Mouse (Mus musculus) embryonic facial prominence, embryonic 13.5 days (tissue): Measurements from ENCODE around the gene Sdcbp2. TPM values are rescaled to one million over a fixed set of nuclear protein-coding genes. Genes with fewer than 3 reads are reported as not detected.

Experiments
- ATAC-seq: fragments of 200-750 bp; cut with Nextera tagmentation; 2 replicates; pipeline ENCODE4 v1.8.0; 2017; ENCODE audit warnings: low read depth; ENCODE audit not compliant: insufficient number of reproducible peaks, insufficient read depth, low FRiP score, low TSS enrichment
- H3K27ac ChIP-seq: fragments of 300-500 bp; sonication (generic); 2 replicates; pipeline ENCODE4 v1.5.1; 2015; ENCODE audit warnings: moderate library complexity, mild to moderate bottlenecking, inconsistent platforms
- H3K27me3 ChIP-seq: fragments of 300-500 bp; sonication (generic); 2 replicates; pipeline ENCODE4 v1.6.1; 2015; ENCODE audit warnings: mild to moderate bottlenecking, inconsistent platforms
- H3K36me3 ChIP-seq: fragments of 300-500 bp; sonication (generic); 2 replicates; pipeline ENCODE4 v1.6.1; 2015; ENCODE audit warnings: mild to moderate bottlenecking, inconsistent platforms
- H3K4me1 ChIP-seq: fragments of 300-500 bp; sonication (generic); 2 replicates; pipeline ENCODE4 v1.6.1; 2015; ENCODE audit warnings: inconsistent platforms
- H3K4me2 ChIP-seq: fragments of 300-500 bp; sonication (generic); 2 replicates; pipeline ENCODE4 v1.6.1; 2015; ENCODE audit warnings: moderate library complexity, mild to moderate bottlenecking, inconsistent platforms
- H3K4me3 ChIP-seq: fragments of 300-500 bp; sonication (generic); 2 replicates; pipeline ENCODE4 v1.5.1; 2015; ENCODE audit warnings: mild to moderate bottlenecking, inconsistent platforms
- H3K9ac ChIP-seq: fragments of 300-500 bp; sonication (generic); 2 replicates; pipeline ENCODE4 v1.6.1; 2015; ENCODE audit warnings: mild to moderate bottlenecking, inconsistent platforms
- H3K9me3 ChIP-seq: fragments of 300-500 bp; sonication (generic); 2 replicates; pipeline ENCODE4 v1.6.1; 2016; ENCODE audit warnings: inconsistent platforms
- WGBS: fragments of 180-500 bp; shearing (Covaris S2); methylation state at CpG from one replicate; pipeline ENCODE4 v1.1.7; 2015; ENCODE audit warnings: mixed read lengths; 5-methylcytosine and 5-hydroxymethylcytosine counted together
- polyA plus RNA-seq: library from polyadenylated mRNA; unstranded; fragments of >200 nt; fragmentation: Nextera tagmentation; extraction: Ambion mirVana; gene quantifications from 2 replicates; pipeline ENCODE4 v1.2.1, GENCODE M21; 2015

Gene Sdcbp2
- polyA plus RNA-seq, 1 experiment from 2014 or later: 1.2 TPM

- Histone ChIP-seq H3K4me1 (peaks cover 31% of the 10 kb centered on the region), H3K9me3 (no peaks in the 10 kb centered on the region), H3K9ac (peak within 1 kb of the TSS; percentile 93), H3K36me3 (peaks cover 32% of the 10 kb centered on the region), H3K27ac (peak within 1 kb of the TSS; percentile 86), H3K27me3 (no peaks in the 10 kb centered on the region), H3K4me2 (peak within 1 kb of the TSS; percentile 76), H3K4me3 (peak within 1 kb of the TSS; percentile 98)
- peak; percentile 94 for ATAC-seq
- under 1% methylated on average over 70 of the region's 93 CpGs for WGBS
These were observed 29.9 kb upstream of the Sdcbp2 start, which contains the start of gene Fkbp1a for GRCm38 (mm10) chr2:151542323-151543062. Fkbp1a (plus strand) TSS chr2:151542483.

DNA sequence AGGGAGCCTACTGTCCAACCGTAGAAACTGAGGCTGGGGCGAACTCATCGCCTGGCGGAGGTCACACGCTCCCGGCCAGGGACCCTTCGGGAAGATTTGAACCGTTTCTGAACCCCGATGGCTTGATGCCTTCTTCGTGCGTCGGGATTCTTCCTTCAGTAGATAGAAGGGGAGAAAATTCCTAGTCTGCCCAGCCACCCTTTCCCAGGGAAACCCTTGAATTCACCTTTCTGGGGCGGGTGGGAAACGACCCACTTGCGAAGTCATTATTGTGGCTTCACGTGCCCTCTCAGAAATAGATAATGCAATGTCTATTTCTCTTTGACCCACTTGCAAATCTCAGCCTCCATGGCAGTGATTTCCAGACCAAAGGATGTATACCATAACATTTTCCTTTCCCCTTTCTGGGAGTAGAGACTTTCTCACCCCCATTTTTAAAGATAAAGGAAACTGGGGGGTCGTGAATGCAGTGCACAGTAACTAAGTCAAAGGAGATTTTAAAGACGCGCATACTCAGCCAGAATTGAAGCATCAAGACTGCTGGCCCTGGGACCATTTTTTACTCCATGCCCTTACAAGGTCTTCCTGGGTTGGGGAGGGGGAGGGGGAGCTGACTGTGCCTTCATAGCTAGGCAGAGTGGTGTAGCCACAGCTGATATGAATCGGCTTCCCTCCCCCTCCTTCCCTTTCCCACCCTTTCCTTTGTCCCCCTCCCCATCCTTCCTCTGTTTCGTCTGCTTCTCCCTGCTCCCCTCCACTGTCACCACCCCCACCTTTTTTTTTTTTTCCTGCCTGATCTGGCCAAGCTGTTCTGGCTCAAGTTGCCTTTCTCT is 29.1 kb upstream of the Sdcbp2 start:
- Histone ChIP-seq H3K27me3 (no peaks in the 10 kb centered on the region), H3K4me2 (peak overlapping the region; percentile 76), H3K36me3 (peaks cover 38% of the 10 kb centered on the region), H3K9me3 (no peaks in the 10 kb centered on the region), H3K9ac (peak overlapping the region; percentile 93), H3K4me1 (peaks cover 31% of the 10 kb centered on the region), H3K27ac (peak overlapping the region; percentile 86), H3K4me3 (peak overlapping the region; percentile 98)
- WGBS: 1% methylated on average over 21 of the region's 21 CpGs
- ATAC-seq: no peak

GRCm38 (mm10) chr2:151544673-151545072 is 27.7 kb upstream of the Sdcbp2 start:
- H3K4me1 ChIP-seq: peaks cover 31% of the 10 kb centered on the region
- no peak for ATAC-seq
- H3K4me2 ChIP-seq: peak overlapping the region; percentile 76
- peak overlapping the region; percentile 32; the same call in 1 of the 2 replicates for H3K9ac ChIP-seq
- H3K27me3 ChIP-seq: no peaks in the 10 kb centered on the region
- 65% methylated on average over 6 of the region's 6 CpGs for WGBS
- no peaks in the 10 kb centered on the region for H3K9me3 ChIP-seq
- no peak overlapping the region for H3K27ac ChIP-seq
- H3K36me3 ChIP-seq: peaks cover 49% of the 10 kb centered on the region
- H3K4me3 ChIP-seq: peak overlapping the region; percentile 98; the same call in 1 of the 2 replicates

DNA sequence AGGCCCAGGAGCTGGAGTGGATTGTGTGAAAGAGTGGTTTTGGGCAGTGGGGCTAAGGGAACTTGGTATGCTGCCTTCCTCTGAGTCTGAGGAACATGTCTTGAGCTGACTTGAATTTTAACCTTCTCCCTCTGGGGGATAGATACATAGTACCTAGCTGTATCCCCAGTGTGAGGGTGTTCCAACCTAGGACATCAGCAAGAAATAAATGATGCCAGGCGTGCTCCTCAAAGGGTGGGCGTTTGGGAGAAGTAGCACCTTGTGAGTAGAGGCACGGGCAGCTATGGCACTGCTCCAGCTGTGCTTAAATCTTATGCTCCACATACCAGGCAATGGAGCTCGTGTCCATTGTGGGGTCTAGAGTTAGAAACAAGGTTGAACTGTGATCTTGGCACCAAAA is 25.9 kb upstream of the Sdcbp2 start:
- no peaks in the 10 kb centered on the region for H3K27me3 ChIP-seq
- peaks cover 66% of the 10 kb centered on the region for H3K36me3 ChIP-seq
- H3K4me3 ChIP-seq: no peak overlapping the region
- H3K9me3 ChIP-seq: no peaks in the 10 kb centered on the region
- H3K4me1 ChIP-seq: peaks cover 28% of the 10 kb centered on the region
- WGBS: 87% methylated on average over 4 of the region's 4 CpGs
- H3K27ac ChIP-seq: no peak overlapping the region
- H3K9ac ChIP-seq: no peak overlapping the region
- ATAC-seq: no peak
- H3K4me2 ChIP-seq: no peak overlapping the region

DNA sequence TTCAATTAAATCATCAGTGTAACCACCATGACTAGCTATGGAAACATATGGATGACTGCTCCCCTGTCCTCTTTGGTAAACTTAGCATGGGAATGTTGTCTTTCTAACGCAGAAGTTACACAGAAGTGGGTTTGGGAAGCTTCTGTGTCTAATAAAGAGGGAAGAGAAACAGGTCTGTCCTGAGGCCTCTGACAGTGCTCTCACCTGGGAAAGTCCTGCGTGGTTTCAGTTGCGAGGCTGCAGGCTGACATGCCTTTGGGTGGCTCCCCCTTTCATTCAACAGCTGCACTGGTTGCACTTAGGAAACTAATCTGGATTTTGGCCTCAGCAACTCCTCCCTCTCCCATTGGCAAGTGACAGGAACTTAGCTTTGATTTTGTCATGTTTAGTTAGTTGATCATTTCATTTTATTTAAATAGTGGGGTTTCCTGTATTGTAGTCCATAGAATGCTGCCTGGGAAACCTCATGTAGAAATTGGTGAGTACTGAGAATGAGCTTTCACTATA is 22.8 kb upstream of the Sdcbp2 start:
- Histone ChIP-seq H3K27ac (no peak overlapping the region), H3K27me3 (no peaks in the 10 kb centered on the region), H3K4me1 (peaks cover 10% of the 10 kb centered on the region), H3K9ac (no peak overlapping the region), H3K4me2 (no peak overlapping the region), H3K4me3 (no peak overlapping the region), H3K9me3 (no peaks in the 10 kb centered on the region), H3K36me3 (peaks cover 90% of the 10 kb centered on the region)
- 86% methylated on average over 3 of the region's 3 CpGs for WGBS
- no peak for ATAC-seq

- peaks cover 50% of the 10 kb centered on the region for H3K36me3 ChIP-seq
- no peak for ATAC-seq
- H3K4me3 ChIP-seq: no peak overlapping the region
- no peaks in the 10 kb centered on the region for H3K27me3 ChIP-seq
- H3K9me3 ChIP-seq: no peaks in the 10 kb centered on the region
- H3K4me2 ChIP-seq: no peak overlapping the region
- H3K9ac ChIP-seq: no peak overlapping the region
- 77% methylated on average over 7 of the region's 7 CpGs for WGBS
- H3K27ac ChIP-seq: no peak overlapping the region
- H3K4me1 ChIP-seq: no peaks in the 10 kb centered on the region
These were observed 9.2 kb upstream of the Sdcbp2 start for GRCm38 (mm10) chr2:151562930-151563921.

GRCm38 (mm10) chr2:151564006-151564405 is 8.4 kb upstream of the Sdcbp2 start:
- 89% methylated on average over 1 of the region's 1 CpGs for WGBS
- Histone ChIP-seq H3K9ac (no peak overlapping the region), H3K9me3 (no peaks in the 10 kb centered on the region), H3K4me2 (no peak overlapping the region), H3K27me3 (no peaks in the 10 kb centered on the region), H3K36me3 (peaks cover 43% of the 10 kb centered on the region), H3K4me1 (no peaks in the 10 kb centered on the region), H3K27ac (no peak overlapping the region), H3K4me3 (no peak overlapping the region)
- no peak for ATAC-seq

GRCm38 (mm10) chr2:151564986-151565385 is 7.4 kb upstream of the Sdcbp2 start:
- WGBS: 46% methylated on average over 3 of the region's 3 CpGs
- Histone ChIP-seq H3K27ac (no peak overlapping the region), H3K4me2 (no peak overlapping the region), H3K27me3 (no peaks in the 10 kb centered on the region), H3K4me1 (no peaks in the 10 kb centered on the region), H3K9me3 (no peaks in the 10 kb centered on the region), H3K4me3 (no peak overlapping the region), H3K9ac (no peak overlapping the region), H3K36me3 (peaks cover 34% of the 10 kb centered on the region)
- ATAC-seq: no peak

GRCm38 (mm10) chr2:151566856-151567255 is 5.6 kb upstream of the Sdcbp2 start:
- 80% methylated on average over 6 of the region's 6 CpGs for WGBS

GRCm38 (mm10) chr2:151569452-151569851 is 3.0 kb upstream of the Sdcbp2 start:
- Histone ChIP-seq H3K4me3 (no peak overlapping the region), H3K27me3 (no peaks in the 10 kb centered on the region), H3K9ac (no peak overlapping the region), H3K9me3 (no peaks in the 10 kb centered on the region), H3K27ac (no peak overlapping the region), H3K4me2 (no peak overlapping the region), H3K36me3 (no peaks in the 10 kb centered on the region), H3K4me1 (no peaks in the 10 kb centered on the region)
- no peak for ATAC-seq
- WGBS: 78% methylated on average over 2 of the region's 2 CpGs

More at GRCm38 (mm10) chr2:151566856-151567255, 5.6 kb upstream of the Sdcbp2 start:
- Histone ChIP-seq H3K27me3 (no peaks in the 10 kb centered on the region), H3K36me3 (peaks cover 17% of the 10 kb centered on the region), H3K9me3 (no peaks in the 10 kb centered on the region), H3K4me3 (no peak overlapping the region), H3K27ac (no peak overlapping the region), H3K4me1 (no peaks in the 10 kb centered on the region), H3K4me2 (no peak overlapping the region), H3K9ac (no peak overlapping the region)
- no peak for ATAC-seq

DNA sequence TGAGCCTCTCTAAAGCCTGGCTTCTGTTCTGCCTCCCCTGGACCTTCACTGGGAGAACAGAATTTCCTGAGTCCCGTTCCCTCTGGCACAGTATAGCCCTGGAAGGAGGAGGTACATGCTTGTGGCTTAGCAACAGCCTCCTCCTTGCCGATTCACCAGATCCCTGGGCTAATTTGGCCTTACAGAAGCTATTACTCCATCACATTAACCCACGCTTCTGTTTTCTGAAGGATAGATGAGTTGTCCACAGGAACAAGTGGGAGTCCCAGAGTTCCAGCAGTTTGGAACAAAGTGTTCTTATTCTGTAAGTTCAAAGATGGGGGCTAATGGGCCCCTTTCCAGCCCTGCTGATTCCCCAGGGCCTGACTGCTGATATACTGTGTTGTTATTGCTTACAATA is 1.2 kb downstream of the Sdcbp2 start:
- Histone ChIP-seq H3K27ac (no peak overlapping the region), H3K4me3 (no peak overlapping the region), H3K36me3 (no peaks in the 10 kb centered on the region), H3K4me2 (no peak overlapping the region), H3K9me3 (no peaks in the 10 kb centered on the region), H3K27me3 (0 out of 2 replicates have a peak, but pooled peaks cover 5% of the 10 kb centered on the region), H3K9ac (no peak overlapping the region), H3K4me1 (peaks cover 13% of the 10 kb centered on the region)
- no peak for ATAC-seq
- 73% methylated on average over 3 of the region's 3 CpGs for WGBS
